Mouse (Mus musculus) stomach, embryonic 14.5 days (tissue): ENCODE measurements around the gene Plin2. TPM values are rescaled to one million over a fixed set of nuclear protein-coding genes. Genes with fewer than 3 reads are reported as not detected.

Experiments
- ATAC-seq: fragments of 200-750 bp; cut with Nextera tagmentation; 2 replicates; pipeline ENCODE4 v1.8.0; 2017; ENCODE audit warnings: low read depth, moderate TSS enrichment; ENCODE audit not compliant: insufficient number of reproducible peaks, insufficient read depth, low FRiP score
- H3K27ac ChIP-seq: fragments of 300-500 bp; sonication (generic); 2 replicates; pipeline ENCODE4 v1.5.1; 2014; ENCODE audit warnings: mild to moderate bottlenecking, low read length, moderate library complexity, mixed read lengths
- H3K27me3 ChIP-seq: fragments of 300-500 bp; sonication (generic); 2 replicates; pipeline ENCODE4 v1.6.1; 2014; ENCODE audit warnings: low read length, control low read depth, mixed read lengths; ENCODE audit not compliant: control insufficient read depth, insufficient read depth
- H3K36me3 ChIP-seq: fragments of 300-500 bp; sonication (generic); 2 replicates; pipeline ENCODE4 v1.6.1; 2014; ENCODE audit warnings: mild to moderate bottlenecking, control low read depth, low read length, moderate library complexity, mixed read lengths; ENCODE audit not compliant: control insufficient read depth, insufficient read depth
- H3K4me1 ChIP-seq: fragments of 300-500 bp; sonication (generic); 2 replicates; pipeline ENCODE4 v1.6.1; 2014; ENCODE audit warnings: low read length, control low read depth, mixed read lengths; ENCODE audit not compliant: control insufficient read depth, insufficient read depth
- H3K4me2 ChIP-seq: fragments of 300-500 bp; sonication (generic); replicated peaks from 2 replicates; pipeline ENCODE4 v1.6.1; 2014; ENCODE audit warnings: low read depth, low read length, control low read depth
- H3K4me3 ChIP-seq: fragments of 300-500 bp; sonication (generic); 2 replicates; pipeline ENCODE4 v1.5.1; 2014; ENCODE audit warnings: low read depth, low read length, control low read depth
- H3K9ac ChIP-seq: fragments of 300-500 bp; sonication (generic); replicated peaks from 2 replicates; pipeline ENCODE4 v1.6.1; 2014; ENCODE audit warnings: low read depth, mild to moderate bottlenecking, control low read depth, low read length, moderate library complexity, mixed read lengths
- H3K9me3 ChIP-seq: fragments of 300-500 bp; sonication (generic); 2 replicates; pipeline ENCODE4 v1.6.1; 2016; ENCODE audit warnings: low read depth, low read length, control low read depth; ENCODE audit not compliant: control insufficient read depth
- WGBS: fragments of 180-500 bp; shearing (Covaris S2); extraction: QIAGEN DNeasy Blood & Tissue Kit; methylation state at CpG from one replicate; pipeline ENCODE4 v1.1.7; 2014; 5-methylcytosine and 5-hydroxymethylcytosine counted together
- polyA plus RNA-seq: library from polyadenylated mRNA; unstranded; fragments of >200 nt; fragmentation: Nextera tagmentation; extraction: Ambion mirVana; gene quantifications from 2 replicates; pipeline ENCODE4 v1.2.1, GENCODE M21; 2014

Gene Plin2
- 59.6 and 60.1 TPM in 2 replicates for polyA plus RNA-seq

DNA sequence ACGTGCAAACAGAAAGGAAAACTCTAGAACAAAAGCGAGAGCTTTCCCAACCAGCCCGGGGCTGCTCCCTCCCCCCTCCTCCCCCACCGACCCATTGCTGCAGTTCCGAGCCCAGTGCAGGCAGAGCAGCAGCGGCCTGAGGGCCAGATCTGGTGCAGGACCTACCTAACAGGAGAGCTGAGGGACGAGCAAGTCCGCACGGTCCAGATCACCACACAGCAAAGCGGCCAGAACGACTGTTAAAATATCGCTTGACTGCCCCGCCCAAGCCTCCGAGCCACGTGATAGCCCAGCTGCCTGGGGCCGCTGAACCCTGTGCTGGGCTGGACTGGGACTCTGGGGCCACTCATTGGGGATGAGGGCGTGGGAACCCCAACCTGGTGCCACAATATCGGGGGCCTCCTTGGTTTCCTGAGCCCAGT is at the start of gene Plin2:
TSS of gene Plin2 (minus strand) at position 281 of the 422 bp plus-strand sequence.
- Histone ChIP-seq H3K27me3 (no peaks in the 10 kb centered on the region), H3K27ac (peak within 1 kb of the TSS; percentile 66; the same call in 1 of the 2 replicates), H3K4me1 (peaks cover 9% of the 10 kb centered on the region; the same call in 1 of the 2 replicates), H3K9ac (peak within 1 kb of the TSS; percentile 65), H3K36me3 (peaks cover 8% of the 10 kb centered on the region), H3K4me2 (peak within 1 kb of the TSS; percentile 47), H3K4me3 (peak within 1 kb of the TSS; percentile 64), H3K9me3 (no peaks in the 10 kb centered on the region)
- peak; percentile 91 for ATAC-seq
- WGBS, result 2% methylated on average over 18 of the region's 18 CpGs

DNA sequence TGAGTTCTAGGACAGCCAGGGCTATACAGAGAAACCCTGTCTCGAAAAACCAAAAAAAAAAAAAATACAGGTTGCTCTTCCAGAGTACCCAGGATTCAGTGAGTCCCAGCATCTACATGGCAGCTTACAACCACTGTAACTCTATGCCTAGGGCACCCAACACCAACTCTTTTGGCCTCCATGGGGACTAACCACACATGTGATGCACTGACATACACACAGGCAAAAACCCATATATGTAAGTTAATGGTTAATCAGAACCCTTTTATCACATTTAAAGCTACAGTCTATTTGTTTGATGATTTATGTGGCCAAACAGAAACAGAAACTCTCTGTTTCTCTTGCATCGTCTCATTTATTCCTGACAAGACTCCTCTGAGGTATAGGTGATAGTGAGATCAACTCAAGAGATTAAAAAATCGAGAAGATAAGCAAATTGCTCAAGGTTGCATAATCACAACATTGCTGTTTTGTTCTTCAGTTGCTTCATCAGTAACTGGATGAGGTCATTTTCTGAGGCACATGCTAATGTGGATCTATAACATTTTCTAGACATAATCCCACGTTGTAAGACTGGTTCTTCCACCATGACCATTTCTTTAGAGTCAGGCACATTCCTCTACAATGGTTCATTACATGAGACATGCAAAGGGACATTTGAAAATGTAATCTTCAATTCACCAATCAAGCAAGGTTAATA is 49.2 kb upstream of the Plin2 start:
- H3K9me3 ChIP-seq, result no peaks in the 10 kb centered on the region
- ATAC-seq, result no peak

DNA sequence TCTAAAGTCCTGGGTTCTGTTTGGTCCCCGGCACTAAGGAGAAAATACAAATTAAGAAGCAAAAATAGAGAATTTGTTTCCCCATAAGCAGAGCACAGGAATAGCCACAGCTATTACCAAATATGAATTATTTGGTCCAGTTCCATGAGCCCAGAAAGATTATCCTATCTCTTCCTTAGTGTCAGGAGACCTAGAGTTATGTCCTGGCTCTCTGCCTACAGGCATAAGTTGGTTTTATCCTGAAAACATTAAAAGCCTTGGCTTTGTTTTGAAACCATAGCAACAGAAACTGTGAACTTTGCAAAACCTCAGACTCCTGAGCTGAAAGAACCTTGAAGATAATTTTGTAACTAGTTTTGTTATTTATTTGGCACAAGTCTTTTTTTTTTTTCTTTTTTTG is 47.3 kb upstream of the Plin2 start:
- H3K4me2 ChIP-seq, result no peak overlapping the region
- H3K36me3 ChIP-seq, result no peaks in the 10 kb centered on the region
- H3K4me1 ChIP-seq, result no peaks in the 10 kb centered on the region
- peak; percentile 56; the same call in 1 of the 2 replicates for ATAC-seq
- H3K9me3 ChIP-seq, result no peaks in the 10 kb centered on the region
- H3K4me3 ChIP-seq, result no peak overlapping the region
- no peak overlapping the region; the same call in 1 of the 2 replicates for H3K27ac ChIP-seq
- no peaks in the 10 kb centered on the region for H3K27me3 ChIP-seq
- H3K9ac ChIP-seq, result no peak overlapping the region
- WGBS, result 59% methylated on average over 1 of the region's 1 CpGs

More for the DNA sequence above, 49.2 kb upstream of the Plin2 start:
- Histone ChIP-seq H3K27ac (no peak overlapping the region), H3K4me3 (no peak overlapping the region), H3K36me3 (no peaks in the 10 kb centered on the region), H3K4me2 (no peak overlapping the region), H3K4me1 (no peaks in the 10 kb centered on the region), H3K27me3 (no peaks in the 10 kb centered on the region), H3K9ac (no peak overlapping the region)
- WGBS, result 60% methylated on average over 4 of the region's 4 CpGs

DNA sequence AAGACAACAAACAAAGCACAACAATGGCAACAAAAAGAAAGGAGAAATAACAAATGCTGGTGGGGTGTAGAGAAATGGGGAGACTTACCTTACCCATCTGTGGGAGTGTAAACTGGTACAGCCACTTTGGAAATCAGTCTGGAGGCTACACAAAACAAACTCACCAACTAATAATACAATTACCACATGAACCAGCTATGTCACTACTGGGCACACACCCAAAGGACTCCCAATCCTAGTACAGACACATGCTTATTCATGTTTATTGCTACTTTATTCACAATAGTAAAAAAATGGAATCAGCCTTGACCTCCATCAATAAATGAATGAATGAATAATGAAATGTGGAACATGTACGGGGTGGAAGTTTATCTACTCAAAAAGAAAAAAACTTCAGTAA is 45.5 kb upstream of the Plin2 start:
- Histone ChIP-seq H3K4me3 (no peak overlapping the region), H3K36me3 (no peaks in the 10 kb centered on the region), H3K9ac (no peak overlapping the region), H3K27me3 (no peaks in the 10 kb centered on the region), H3K4me2 (no peak overlapping the region), H3K27ac (no peak overlapping the region), H3K9me3 (no peaks in the 10 kb centered on the region), H3K4me1 (no peaks in the 10 kb centered on the region)
- ATAC-seq, result no peak
- WGBS, result 92% methylated on average over 1 of the region's 1 CpGs

DNA sequence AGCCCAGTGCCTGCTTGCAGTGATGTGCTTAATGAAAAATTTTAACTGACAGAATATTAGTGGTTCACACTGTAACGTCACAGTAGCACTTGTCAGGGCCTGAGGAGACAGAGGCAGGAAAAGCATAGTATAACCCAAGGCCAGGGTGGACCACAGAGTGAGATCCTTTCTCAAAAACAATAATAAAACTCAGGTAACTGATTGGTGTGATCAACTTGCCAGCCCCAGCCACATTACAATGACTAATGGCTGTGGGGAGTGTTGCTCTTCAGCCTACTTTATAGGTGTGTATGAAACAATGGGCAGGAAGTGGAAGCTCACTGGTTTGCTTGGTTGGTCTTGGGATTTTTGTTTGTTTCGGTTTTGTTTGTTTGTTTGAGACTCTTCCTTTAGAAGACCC is 43.7 kb upstream of the Plin2 start:
- H3K27ac ChIP-seq, result no peak overlapping the region; the same call in 1 of the 2 replicates
- no peak for ATAC-seq
- H3K36me3 ChIP-seq, result no peaks in the 10 kb centered on the region

DNA sequence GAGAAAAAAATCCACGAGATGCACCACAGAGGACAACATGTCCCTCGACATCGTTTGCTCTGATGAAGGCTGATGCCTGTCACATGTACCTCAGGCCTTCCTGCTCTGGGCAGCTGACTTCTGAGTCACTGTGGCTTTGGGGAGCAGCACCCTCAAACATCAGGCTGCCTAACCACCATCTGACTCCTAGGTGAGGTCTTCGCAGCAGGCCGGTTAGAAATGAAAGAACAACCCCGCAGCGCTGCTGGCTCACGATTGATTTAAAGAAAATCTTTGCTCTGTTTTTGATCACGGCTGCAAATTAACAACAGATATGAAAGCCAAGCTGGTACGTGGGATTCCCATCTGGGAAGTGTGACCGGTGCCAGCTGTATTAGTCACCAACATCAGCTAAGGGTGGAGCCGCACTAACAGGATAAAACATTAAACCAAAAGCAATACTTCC is 42.9 kb upstream of the Plin2 start:
- H3K9ac ChIP-seq, result no peak overlapping the region
- 77% methylated on average over 12 of the region's 12 CpGs for WGBS
- H3K27me3 ChIP-seq, result no peaks in the 10 kb centered on the region
- ATAC-seq, result no peak
- no peak overlapping the region for H3K4me3 ChIP-seq
- no peak overlapping the region for H3K4me2 ChIP-seq
- no peaks in the 10 kb centered on the region for H3K36me3 ChIP-seq
- no peaks in the 10 kb centered on the region for H3K9me3 ChIP-seq
- no peaks in the 10 kb centered on the region for H3K4me1 ChIP-seq
- no peak overlapping the region for H3K27ac ChIP-seq

More for the DNA sequence above, 43.7 kb upstream of the Plin2 start:
- no peaks in the 10 kb centered on the region for H3K27me3 ChIP-seq
- H3K4me3 ChIP-seq, result no peak overlapping the region
- no peak overlapping the region for H3K9ac ChIP-seq
- no peaks in the 10 kb centered on the region for H3K9me3 ChIP-seq
- 69% methylated on average over 2 of the region's 2 CpGs for WGBS
- H3K4me1 ChIP-seq, result no peaks in the 10 kb centered on the region
- no peak overlapping the region for H3K4me2 ChIP-seq

DNA sequence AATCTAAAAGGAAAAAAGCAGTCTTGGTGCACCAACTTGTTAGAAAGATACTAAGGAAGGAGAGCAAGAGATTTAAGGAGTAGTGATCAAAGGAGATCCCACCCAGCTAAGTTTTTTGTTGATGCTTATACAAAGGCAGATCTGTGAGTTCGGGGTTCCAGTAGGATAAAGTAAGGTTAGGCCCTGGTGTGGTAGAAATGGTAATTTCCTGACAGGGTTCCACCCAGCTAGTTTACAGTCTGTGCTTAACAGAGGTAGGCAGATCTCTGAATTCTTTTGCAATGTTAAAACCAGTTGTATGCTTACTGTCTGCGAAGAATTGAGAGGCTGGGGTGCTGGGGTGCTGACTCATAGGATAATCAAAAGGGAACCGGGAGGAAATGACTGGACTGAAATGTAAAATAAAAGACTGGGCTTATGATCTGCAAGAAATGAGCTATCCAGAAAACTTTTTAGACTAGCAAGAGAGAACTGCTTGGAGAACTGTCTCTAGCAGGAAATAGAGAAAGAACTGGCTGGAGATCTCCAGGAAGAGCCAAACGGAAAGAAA is 40.9 kb upstream of the Plin2 start:
- Histone ChIP-seq H3K36me3 (no peaks in the 10 kb centered on the region), H3K27me3 (no peaks in the 10 kb centered on the region), H3K4me3 (no peak overlapping the region), H3K4me1 (no peaks in the 10 kb centered on the region), H3K4me2 (no peak overlapping the region), H3K9me3 (no peaks in the 10 kb centered on the region), H3K27ac (no peak overlapping the region), H3K9ac (no peak overlapping the region)
- no peak for ATAC-seq
- 57% methylated on average over 4 of the region's 4 CpGs for WGBS

DNA sequence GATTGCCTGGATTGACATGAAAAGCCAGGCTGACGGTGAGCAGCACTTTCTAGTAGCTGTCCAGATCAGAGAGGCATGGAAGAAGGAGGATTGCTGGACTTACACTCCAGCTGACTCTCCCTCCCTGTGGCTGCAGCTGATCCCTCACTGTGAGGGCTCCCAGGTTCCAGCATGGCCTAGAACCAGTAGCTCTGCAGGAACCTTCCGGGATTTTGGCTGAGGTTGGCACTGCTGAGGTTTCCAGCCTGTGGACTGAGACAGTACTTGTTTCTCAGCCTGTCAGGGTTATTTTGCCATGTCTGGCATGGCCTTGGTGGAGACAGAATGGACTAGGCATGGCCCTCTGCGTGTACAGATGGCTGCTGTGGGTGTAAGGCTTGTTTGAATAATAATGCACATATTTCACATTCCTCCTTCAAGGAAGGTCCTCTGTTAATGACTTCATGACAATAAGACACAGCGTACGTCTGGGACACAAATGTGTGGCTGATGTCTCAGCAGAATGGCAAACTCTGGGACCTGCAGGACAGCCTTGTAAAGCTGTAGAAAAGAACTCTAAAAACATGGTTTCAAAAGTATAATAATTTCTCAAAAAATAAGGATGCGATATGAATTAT is 40.3 kb upstream of the Plin2 start:
- ATAC-seq, result no peak
- Histone ChIP-seq H3K4me2 (no peak overlapping the region), H3K36me3 (no peaks in the 10 kb centered on the region), H3K4me1 (no peaks in the 10 kb centered on the region), H3K9ac (no peak overlapping the region), H3K9me3 (no peaks in the 10 kb centered on the region), H3K4me3 (no peak overlapping the region), H3K27me3 (no peaks in the 10 kb centered on the region), H3K27ac (no peak overlapping the region)
- 71% methylated on average over 6 of the region's 6 CpGs for WGBS
